Mouse (Mus musculus): ENCODE data around the gene Aspn. TPM values are rescaled to one million over a fixed set of nuclear protein-coding genes. Genes with fewer than 3 reads are reported as not detected.
A peak's percentile ranks its signal among the peaks of the same experiment; 100 is the strongest.
"Not testable (repeated sequence)": the region's sequence is repeated elsewhere in the genome, so short reads cannot be mapped to it uniquely, and the experiment has no call there.

Gene Aspn
- total RNA-seq, 2 experiments from 2014 or later, result 0.62 to 0.91 TPM

- DNase-seq (ENCODE audit: low spot score in 2 of 2), result no peak
Measured at GRCm38 (mm10) chr13:49583859-49584258, 39.6 kb downstream of the Aspn start.

- no peak for DNase-seq (ENCODE audit: low spot score in 2 of 2)
Measured at GRCm38 (mm10) chr13:49584307-49585005, 40.2 kb downstream of the Aspn start.

DNA sequence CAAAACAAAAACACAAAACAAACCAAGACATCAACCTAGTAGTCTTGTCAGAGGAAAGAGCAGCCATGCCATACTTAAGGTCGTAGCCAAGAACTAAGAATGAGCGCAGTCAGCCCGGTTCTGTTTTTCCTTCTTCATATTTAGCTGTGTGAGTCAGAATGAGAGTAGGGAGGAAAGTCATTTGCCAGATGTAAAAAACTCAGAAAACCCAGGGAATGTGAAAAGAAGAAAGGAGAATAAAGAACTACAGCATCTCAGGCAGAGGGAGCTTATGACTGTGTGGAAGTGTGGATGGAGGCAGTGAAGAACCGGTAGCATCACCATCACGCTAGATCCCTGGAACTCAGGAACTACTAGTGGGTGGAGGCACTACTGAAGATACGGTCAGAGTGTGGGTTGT, 41.8 kb downstream of the Aspn start:
- DNase-seq (ENCODE audit: low spot score in 2 of 2), result no peak

DNA sequence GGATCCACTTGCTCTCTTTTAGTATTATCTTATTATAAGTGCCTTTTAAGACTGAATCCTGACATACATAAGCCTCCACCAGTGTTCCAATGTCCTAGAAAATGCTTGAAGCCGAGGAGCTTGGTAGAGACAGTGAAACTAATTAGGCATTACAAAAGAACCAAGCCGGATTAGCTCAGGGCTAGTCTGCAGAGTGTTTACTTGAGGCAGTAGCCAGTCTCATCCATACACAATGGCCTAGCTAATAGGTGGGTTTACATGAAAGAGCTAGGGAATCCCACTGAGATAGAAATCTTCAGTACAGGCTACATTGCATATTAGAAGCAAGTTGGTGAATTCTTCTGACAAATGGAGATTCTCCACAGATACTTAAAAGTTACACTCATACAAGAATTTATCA, 58.3 kb downstream of the Aspn start:
- not testable (repeated sequence) for DNase-seq (ENCODE audit: low spot score in 2 of 2)

GRCm38 (mm10) chr13:49603603-49604002, 59.4 kb downstream of the Aspn start:
- no peak for DNase-seq (ENCODE audit: low spot score in 2 of 2)

DNA sequence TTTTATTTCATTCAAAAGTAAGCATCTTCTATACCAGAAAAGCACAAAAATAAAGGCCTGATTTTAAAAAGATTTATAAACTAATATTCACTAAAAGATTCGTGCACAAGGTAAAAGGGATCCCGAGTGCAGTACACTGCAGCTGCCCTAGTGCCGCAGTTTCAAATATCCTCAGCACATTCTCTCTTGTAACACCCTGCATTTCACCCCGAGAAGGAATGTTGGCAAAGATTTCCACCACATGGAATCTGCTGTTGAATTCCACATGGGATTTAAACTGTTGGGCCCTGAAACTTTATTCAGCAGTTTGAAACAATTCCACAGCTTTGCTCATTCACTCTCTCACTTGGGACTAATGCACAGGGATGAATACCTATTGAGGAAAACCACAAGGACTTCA, 63.5 kb downstream of the Aspn start, which contains the start of gene Ogn:
TSS of gene Ogn (plus strand) at position 333 of the 400 bp plus-strand sequence.
- peak in 1 of 2 experiments; percentile 33 for DNase-seq (ENCODE audit: low spot score in 2 of 2)

DNA sequence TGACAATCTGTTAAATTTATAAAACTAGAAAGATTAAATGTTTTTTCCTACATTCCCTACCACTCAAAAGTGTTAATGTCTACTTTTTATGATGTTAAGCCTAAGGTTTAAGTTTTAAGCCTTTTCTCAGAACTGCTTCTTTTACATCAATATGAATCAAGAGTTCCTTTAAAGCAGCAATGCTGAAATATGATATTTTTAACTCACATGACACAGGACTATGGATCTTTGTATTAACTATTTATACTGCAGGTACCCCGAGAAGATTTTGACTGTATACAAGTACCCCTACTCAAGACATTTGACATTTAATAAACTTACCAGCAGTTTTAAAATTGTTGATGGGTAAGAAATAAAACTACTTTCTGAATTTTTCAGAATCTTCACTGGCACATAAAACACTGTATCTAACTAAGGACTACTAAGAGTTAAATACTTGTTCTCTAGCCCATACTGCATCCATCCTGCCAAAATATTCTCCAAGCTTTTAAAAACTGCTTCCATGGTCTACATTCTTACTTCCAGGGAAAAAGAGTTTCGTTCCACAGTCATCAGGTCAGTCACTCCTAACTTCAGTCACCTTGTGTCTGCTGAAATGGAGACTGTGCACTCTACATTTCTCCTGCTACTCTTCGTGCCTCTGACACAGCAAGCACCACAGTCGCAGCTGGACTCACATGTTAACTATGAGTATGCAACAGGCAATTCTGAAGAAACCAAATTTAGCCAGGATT, 64.5 kb downstream of the Aspn start:
- DNase-seq (ENCODE audit: low spot score in 2 of 2), result no peak

GRCm38 (mm10) chr13:49617021-49617420, 72.8 kb downstream of the Aspn start:
- no peak for DNase-seq (ENCODE audit: low spot score in 2 of 2)

Other genes starting within 250 kb of the Aspn start
- 1 to 10 TPM; 6.1 to 6.5 TPM for gene Fgd3, start 224.1 kb upstream of the Aspn start, total RNA-seq (2021)
- 10 to 100 TPM; 53.4 to 54.2 TPM for gene Bicd2, start 202.9 kb upstream of the Aspn start, total RNA-seq (2021)
- gene Ippk, start 123.2 kb upstream of the Aspn start, total RNA-seq (2021), result 10 to 100 TPM; 33.5 to 37.1 TPM
- gene Tes3-ps, start 51.1 kb upstream of the Aspn start, total RNA-seq (2021), result 1 to 10 TPM; 1.4 to 1.5 TPM
- 1 to 10 TPM; 6.5 to 8.0 TPM for gene Ecm2, start 39.6 kb upstream of the Aspn start, total RNA-seq (2021)
- gene Omd, start 38.0 kb downstream of the Aspn start, total RNA-seq (2021), result under 1 TPM; 0.28 to 0.42 TPM
- 1 to 10 TPM; 5.9 to 6.5 TPM for gene Ogn, start 63.6 kb downstream of the Aspn start, total RNA-seq (2021)
- gene Cenpp, start 108.3 kb downstream of the Aspn start, total RNA-seq (2021), result 1 to 10 TPM in 1 of 2 experiments, under 1 TPM in 1; 0.52 to 1.3 TPM
- gene Nol8, start 108.6 kb downstream of the Aspn start, total RNA-seq (2021), result 10 to 100 TPM; 24.1 to 28.8 TPM
- 10 to 100 TPM; 56.8 to 61.2 TPM for gene Iars, start 137.7 kb downstream of the Aspn start, total RNA-seq (2021)

All from layer of hippocampus, adult 18-20 months (tissue).